Mouse (Mus musculus): ENCODE measurements around the gene Pgap2. TPM values are rescaled to one million over a fixed set of nuclear protein-coding genes. Genes with fewer than 3 reads are reported as not detected.

Pgap2 gene
- polyA plus RNA-seq, 1 experiment from 2014 or later, result 56.3 TPM

DNA sequence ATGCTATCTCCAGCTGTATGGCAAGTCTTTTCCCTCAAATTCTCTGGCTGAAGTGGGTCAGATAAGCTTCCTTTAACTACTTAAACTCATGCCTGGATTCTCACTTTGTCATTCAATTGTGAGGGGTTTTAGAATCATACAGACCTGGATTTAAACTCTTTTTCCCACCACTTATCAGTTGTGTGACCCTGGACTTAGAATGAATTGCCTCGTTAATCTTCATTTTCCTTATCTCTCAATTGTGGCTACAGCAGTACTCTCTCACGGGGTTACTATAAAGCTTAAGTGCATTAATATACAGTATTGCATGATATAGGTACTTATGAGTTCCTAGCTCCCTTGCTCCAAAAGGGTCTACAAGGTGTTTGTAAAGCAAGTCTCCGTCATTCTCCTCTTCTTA is 32.9 kb downstream of the Pgap2 start:
- ATAC-seq (ENCODE audit: extremely low read depth, insufficient number of reproducible peaks, low FRiP score, low TSS enrichment), result no peak
- 46% methylated on average over 3 of the region's 3 CpGs for WGBS
- Histone ChIP-seq H3K36me3 (peaks cover 47% of the 10 kb centered on the region), H3K9me3 (no peaks in the 10 kb centered on the region), H3K4me3 (no peak overlapping the region), H3K27me3 (replicated peaks) (no peaks in the 10 kb centered on the region), H3K4me1 (peaks cover 62% of the 10 kb centered on the region), H3K27ac (replicated peaks) (no peak overlapping the region), H3K9ac (no peak overlapping the region), H3K4me2 (no peak overlapping the region)

DNA sequence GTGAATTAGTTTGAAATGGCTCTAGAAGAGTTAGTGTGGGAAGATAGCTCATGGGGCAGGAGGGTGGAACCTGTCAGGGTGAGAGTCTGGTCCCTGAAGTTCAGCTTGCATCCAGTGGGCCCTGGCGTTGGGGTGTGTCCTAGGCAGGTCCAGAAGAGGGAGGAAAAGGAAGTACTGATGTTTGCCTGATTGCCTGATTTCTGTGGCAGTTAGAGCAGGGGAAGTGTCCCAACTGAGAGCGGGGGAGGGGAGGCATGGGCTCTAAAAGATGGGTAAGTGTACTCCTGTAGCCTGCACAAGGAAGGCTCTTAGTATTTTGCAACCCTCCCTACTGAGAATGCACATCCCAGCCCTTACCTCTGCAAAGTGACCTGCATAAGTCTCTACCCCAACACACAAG is 33.9 kb downstream of the Pgap2 start:
- H3K27ac ChIP-seq (replicated peaks), result no peak overlapping the region
- no peaks in the 10 kb centered on the region for H3K9me3 ChIP-seq
- no peaks in the 10 kb centered on the region for H3K27me3 ChIP-seq (replicated peaks)
- no peak for ATAC-seq (ENCODE audit: extremely low read depth, insufficient number of reproducible peaks, low FRiP score, low TSS enrichment)
- no peak overlapping the region for H3K4me3 ChIP-seq
- H3K36me3 ChIP-seq, result peaks cover 37% of the 10 kb centered on the region
- peaks cover 71% of the 10 kb centered on the region for H3K4me1 ChIP-seq
- no peak overlapping the region for H3K4me2 ChIP-seq
- no peak overlapping the region for H3K9ac ChIP-seq
- 75% methylated on average over 2 of the region's 2 CpGs for WGBS

DNA sequence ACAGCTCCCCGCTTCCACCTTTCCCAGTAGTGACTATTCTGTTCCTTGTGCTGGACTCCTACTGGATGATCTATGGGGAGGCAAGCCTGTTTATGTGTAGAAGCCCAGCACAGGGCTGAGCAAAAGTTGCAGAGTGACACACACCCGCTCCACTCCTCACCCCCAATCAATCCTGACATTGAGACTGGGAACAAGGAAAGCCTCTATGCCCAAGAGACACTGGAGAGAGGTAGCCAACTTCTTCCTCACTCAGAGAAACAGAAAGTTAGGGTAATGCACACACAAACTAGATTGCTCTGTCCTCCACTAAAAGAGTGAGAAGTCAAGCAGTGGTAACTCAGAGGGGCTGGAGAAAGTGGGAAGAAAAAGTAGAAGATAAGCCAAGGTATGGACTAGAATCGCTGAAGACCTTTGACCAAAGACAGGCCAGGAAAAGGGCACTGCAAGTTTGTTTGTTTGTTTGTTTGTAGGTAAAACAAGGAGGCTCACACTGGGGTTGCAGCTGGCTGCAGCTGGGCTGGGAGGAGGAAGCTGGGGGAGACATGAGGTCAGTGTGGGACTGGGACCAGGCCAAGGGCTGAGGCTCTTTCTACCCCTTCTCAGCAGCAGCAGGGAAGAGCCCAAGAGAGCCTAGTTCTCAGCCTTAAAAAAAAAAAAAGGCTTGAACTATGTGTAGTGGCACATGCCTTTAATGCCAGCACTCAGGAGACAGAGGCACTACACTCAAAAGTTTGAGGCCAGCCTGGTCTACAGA is 35.0 kb downstream of the Pgap2 start:
- 81% methylated on average over 3 of the region's 3 CpGs for WGBS

DNA sequence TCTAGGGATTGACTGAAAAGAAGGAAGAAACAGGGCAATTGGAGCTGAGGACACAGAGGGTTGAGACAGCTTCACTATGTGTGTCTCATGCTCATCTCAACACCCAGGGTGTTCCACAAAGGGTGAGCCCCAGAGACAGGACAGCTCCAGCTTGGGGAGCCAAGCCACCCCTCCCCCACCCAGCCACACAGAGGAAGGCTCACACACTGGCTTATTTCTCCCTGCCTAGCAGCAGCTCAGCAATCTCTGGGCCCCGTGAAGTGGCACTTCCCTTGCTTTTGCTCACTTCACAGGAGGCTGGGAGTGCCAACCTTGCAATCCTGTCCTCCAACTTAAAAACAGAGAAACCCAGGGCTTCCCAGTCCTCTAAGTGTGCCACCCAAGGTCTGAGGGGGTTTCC is 35.8 kb downstream of the Pgap2 start:
- Histone ChIP-seq H3K4me2 (peak overlapping the region; percentile 78), H3K27me3 (replicated peaks) (no peaks in the 10 kb centered on the region), H3K27ac (replicated peaks) (peak overlapping the region; percentile 44), H3K9me3 (no peaks in the 10 kb centered on the region), H3K4me3 (peak overlapping the region; percentile 10; the same call in 1 of the 2 replicates), H3K9ac (peak overlapping the region; percentile 95), H3K36me3 (peaks cover 18% of the 10 kb centered on the region), H3K4me1 (peaks cover 76% of the 10 kb centered on the region)
- ATAC-seq (ENCODE audit: extremely low read depth, insufficient number of reproducible peaks, low FRiP score, low TSS enrichment), result no peak
- 0% methylated on average over 1 of the region's 1 CpGs for WGBS

More for the DNA sequence above, 35.0 kb downstream of the Pgap2 start:
- Histone ChIP-seq H3K4me1 (peaks cover 76% of the 10 kb centered on the region), H3K4me3 (no peak overlapping the region), H3K36me3 (peaks cover 26% of the 10 kb centered on the region), H3K9me3 (no peaks in the 10 kb centered on the region), H3K27ac (replicated peaks) (peak overlapping the region; percentile 44; the same call in 1 of the 2 replicates), H3K4me2 (peak overlapping the region; percentile 11; the same call in 1 of the 2 replicates), H3K9ac (peak overlapping the region; percentile 12; the same call in 1 of the 2 replicates), H3K27me3 (replicated peaks) (no peaks in the 10 kb centered on the region)
- ATAC-seq (ENCODE audit: extremely low read depth, insufficient number of reproducible peaks, low FRiP score, low TSS enrichment), result no peak

DNA sequence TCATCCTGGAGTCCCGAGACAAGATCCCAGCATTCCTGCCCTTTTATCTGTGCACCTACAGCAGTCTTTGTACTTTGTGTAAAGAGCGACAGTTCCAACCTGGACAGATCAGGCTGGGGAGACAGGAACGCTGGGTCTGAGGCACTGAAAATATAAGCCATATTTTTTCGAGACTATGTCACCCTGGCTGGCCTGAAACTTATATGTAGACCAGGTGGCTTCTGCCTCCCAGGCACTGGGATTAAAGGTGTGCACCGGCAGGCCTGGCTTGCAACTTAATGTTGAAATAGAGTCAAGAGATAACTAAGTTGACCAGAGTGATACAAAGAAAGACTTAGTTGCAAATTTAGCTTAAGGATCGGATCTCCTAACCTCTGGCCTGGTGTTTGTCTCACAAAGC is 36.3 kb downstream of the Pgap2 start:
- H3K27ac ChIP-seq (replicated peaks), result peak overlapping the region; percentile 44
- H3K4me2 ChIP-seq, result peak overlapping the region; percentile 78
- peak overlapping the region; percentile 10; the same call in 1 of the 2 replicates for H3K4me3 ChIP-seq
- no peak for ATAC-seq (ENCODE audit: extremely low read depth, insufficient number of reproducible peaks, low FRiP score, low TSS enrichment)
- H3K27me3 ChIP-seq (replicated peaks), result no peaks in the 10 kb centered on the region
- peaks cover 13% of the 10 kb centered on the region for H3K36me3 ChIP-seq
- 54% methylated on average over 6 of the region's 6 CpGs for WGBS
- peak overlapping the region; percentile 95 for H3K9ac ChIP-seq
- H3K4me1 ChIP-seq, result peaks cover 81% of the 10 kb centered on the region
- no peaks in the 10 kb centered on the region for H3K9me3 ChIP-seq

DNA sequence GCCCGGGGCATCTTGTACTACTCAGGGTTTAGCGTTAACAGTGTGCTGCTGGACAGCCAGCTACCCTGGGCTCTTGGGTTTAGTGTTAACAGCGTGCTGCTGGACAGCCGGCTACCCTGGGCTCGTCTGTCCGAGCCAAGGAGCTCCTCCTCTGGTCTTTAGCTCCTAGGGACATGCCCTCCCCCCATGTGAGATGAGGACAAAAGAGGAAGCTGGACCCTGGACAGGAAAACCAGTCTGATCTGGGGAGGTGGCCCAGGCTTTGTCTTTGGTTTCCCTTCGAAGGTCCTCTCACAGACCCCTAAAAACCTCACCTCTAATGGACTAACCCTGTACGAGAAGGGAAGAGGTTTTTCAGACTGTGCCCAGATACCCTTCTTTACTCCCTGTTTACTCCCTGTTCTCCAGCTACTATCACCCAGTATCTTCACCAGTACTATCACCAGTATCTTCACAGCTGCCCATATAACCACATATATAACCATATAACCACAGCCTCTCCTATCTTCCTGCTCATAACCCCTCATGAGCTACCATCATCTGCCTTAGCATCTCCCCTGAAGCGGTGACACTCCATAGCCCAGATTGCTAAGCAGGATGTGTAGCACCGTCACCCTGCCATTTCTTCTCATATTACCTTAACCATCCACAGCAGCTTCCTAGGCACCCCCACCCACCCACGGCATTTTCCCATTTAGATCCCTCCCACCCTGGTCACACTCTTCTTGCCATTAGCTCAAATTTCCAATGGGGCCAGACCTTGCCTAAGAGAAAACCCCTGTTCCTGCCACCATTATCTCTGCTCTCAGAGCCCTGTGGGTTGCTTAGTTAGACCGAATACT is 37.2 kb downstream of the Pgap2 start:
- H3K4me3 ChIP-seq, result peak overlapping the region; percentile 91
- H3K4me1 ChIP-seq, result peaks cover 79% of the 10 kb centered on the region
- 0 out of 2 replicates have a peak overlapping the region, but pooled peaks have one; percentile 44 for H3K27ac ChIP-seq (replicated peaks)
- H3K36me3 ChIP-seq, result peaks cover 4% of the 10 kb centered on the region
- no peaks in the 10 kb centered on the region for H3K9me3 ChIP-seq
- no peak for ATAC-seq (ENCODE audit: extremely low read depth, insufficient number of reproducible peaks, low FRiP score, low TSS enrichment)
- H3K27me3 ChIP-seq (replicated peaks), result no peaks in the 10 kb centered on the region
- peak overlapping the region; percentile 78 for H3K4me2 ChIP-seq
- peak overlapping the region; percentile 95 for H3K9ac ChIP-seq
- WGBS, result 51% methylated on average over 12 of the region's 12 CpGs

DNA sequence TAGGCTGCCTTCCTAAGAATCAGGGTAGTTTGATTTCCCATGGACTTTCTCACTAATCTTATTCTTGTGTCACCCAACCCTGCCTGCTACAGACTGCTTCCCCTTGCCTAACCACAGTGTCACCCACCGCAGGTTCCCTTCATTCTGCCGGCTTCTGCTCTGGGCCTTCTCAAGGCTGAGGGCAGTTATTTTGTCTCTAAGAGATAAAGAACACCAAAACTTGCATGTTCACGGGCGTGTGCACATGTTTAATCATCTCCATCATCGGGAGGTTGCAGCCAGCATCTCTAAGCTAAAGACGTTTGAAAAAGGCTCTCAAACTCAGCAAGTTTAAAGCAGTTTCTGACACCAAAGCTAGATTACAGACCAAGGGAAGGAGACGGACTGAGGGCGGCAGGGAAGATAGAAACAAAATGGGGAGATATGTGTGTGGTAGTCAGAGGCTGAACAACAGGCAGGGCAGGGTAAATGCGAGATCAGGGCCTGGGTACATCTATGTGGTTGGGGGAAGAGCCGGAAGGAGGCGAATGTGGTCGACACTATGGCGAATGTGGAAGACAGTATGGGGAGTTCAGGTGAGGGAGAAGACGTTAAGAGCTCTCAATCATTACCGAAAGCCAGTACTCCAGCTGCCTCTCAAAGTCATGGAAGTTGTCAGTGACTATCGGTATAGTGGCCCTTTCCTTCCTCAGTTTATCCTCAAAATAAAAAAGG is 38.8 kb downstream of the Pgap2 start:
- Histone ChIP-seq H3K36me3 (0 out of 2 replicates have a peak, but pooled peaks cover 4% of the 10 kb centered on the region), H3K4me3 (peak overlapping the region; percentile 91), H3K4me1 (peaks cover 62% of the 10 kb centered on the region), H3K4me2 (peak overlapping the region; percentile 78), H3K9me3 (no peaks in the 10 kb centered on the region), H3K9ac (peak overlapping the region; percentile 95), H3K27ac (replicated peaks) (peak overlapping the region; percentile 96), H3K27me3 (replicated peaks) (no peaks in the 10 kb centered on the region)
- 14% methylated on average over 16 of the region's 16 CpGs for WGBS
- no peak for ATAC-seq (ENCODE audit: extremely low read depth, insufficient number of reproducible peaks, low FRiP score, low TSS enrichment)

DNA sequence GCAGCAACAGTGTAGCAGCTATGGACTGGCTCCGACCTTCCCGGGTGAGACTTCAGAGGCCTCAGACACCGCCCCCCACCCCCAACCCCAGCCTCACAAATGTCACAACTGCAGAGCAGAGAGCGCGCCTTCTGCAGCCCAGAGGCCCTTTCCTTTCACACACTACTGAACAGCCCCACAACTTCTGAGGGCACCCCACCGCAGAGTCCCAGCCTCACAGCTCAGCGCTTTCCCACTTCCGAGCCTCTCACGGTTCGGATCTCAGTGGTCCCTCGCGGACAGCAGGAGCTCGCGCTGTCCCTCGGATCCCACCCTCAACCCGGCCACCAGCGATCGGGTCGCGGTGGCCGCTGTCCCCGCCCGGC is 39.5 kb downstream of the Pgap2 start:
- no peaks in the 10 kb centered on the region for H3K27me3 ChIP-seq (replicated peaks)
- H3K4me1 ChIP-seq, result peaks cover 56% of the 10 kb centered on the region

DNA sequence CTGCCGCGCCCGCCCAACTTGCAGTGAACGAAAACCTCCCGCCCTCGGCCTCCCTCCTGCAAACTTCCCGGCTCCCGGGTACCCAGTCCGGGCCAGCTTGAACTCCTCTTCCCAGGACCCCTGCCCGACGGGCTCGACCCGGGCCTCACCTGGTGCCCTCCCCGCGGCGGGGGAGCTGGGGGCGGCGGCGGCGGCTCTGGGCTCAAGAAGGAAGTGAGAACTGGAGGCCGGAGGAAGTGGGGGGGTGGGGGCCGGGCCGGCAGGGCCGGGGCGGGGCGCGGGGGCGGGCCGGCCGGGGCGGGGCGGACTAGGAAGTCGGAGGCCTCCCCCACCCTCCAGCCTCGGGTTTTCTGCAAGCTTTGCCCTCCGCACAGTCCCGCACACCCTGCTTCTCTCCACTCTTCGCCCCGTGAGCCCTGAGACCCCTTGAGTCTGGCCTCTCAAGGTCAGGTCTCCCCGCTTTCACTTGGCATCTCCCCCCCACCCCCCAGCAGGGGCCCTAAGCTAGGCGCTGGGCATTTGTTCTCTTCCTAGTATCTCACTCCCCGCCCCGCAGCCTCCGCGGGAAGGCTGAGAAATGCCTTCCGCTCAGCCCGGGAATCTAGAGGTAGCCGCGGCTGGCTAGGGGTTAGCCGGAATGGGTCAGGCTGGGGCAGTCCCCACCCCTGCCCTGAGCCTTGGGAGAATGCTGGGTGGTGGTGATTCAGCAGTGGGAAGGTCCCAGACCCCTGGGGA is 40.1 kb downstream of the Pgap2 start:
- H3K4me1 ChIP-seq, result peaks cover 50% of the 10 kb centered on the region
- peak; percentile 75 for ATAC-seq (ENCODE audit: extremely low read depth, insufficient number of reproducible peaks, low FRiP score, low TSS enrichment)
- no peaks in the 10 kb centered on the region for H3K27me3 ChIP-seq (replicated peaks)
- H3K36me3 ChIP-seq, result no peaks in the 10 kb centered on the region
- peak overlapping the region; percentile 95 for H3K9ac ChIP-seq
- H3K4me2 ChIP-seq, result peak overlapping the region; percentile 78
- WGBS, result under 1% methylated on average over 36 of the region's 49 CpGs
- H3K27ac ChIP-seq (replicated peaks), result peak overlapping the region; percentile 96
- peak overlapping the region; percentile 91 for H3K4me3 ChIP-seq
- H3K9me3 ChIP-seq, result no peaks in the 10 kb centered on the region

More for the DNA sequence above, 39.5 kb downstream of the Pgap2 start:
- Histone ChIP-seq H3K27ac (replicated peaks) (peak overlapping the region; percentile 96), H3K4me2 (peak overlapping the region; percentile 78), H3K4me3 (peak overlapping the region; percentile 91), H3K9me3 (no peaks in the 10 kb centered on the region), H3K9ac (peak overlapping the region; percentile 95), H3K36me3 (no peaks in the 10 kb centered on the region)
- under 1% methylated on average over 23 of the region's 23 CpGs for WGBS
- ATAC-seq (ENCODE audit: extremely low read depth, insufficient number of reproducible peaks, low FRiP score, low TSS enrichment), result peak; percentile 17

DNA sequence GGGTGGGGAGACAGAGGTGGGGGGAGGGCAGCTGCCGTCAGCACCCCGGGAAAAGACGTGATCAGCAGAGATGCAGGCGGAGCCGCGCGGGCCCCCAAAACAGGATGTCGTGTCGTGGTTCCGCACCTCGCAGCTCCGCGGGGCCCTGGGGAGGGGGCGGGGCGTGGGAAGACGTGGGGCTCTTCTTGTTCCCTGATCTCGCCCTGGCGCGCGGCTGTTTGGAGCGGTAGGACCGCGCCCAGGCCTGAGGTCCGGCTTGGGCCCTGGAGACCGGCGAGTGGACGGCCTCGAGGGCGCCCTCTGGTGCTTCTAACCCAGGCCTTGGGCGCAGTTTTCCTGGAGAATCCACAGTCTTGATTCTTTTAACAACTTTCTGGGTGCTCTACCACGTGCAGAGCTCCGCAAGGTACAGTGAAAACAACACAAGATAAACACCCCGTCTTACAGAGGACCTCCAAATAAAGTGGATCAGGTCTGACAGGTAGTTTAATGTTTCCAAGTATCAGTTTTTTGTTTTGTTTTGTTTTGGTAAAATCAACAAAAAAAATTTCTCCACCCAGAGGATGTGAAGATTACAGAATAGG is 40.7 kb downstream of the Pgap2 start:
- peak; percentile 79 for ATAC-seq (ENCODE audit: extremely low read depth, insufficient number of reproducible peaks, low FRiP score, low TSS enrichment)
- WGBS, result 1% methylated on average over 33 of the region's 33 CpGs
- peak overlapping the region; percentile 95 for H3K9ac ChIP-seq

More for the DNA sequence above, 40.7 kb downstream of the Pgap2 start:
- H3K4me3 ChIP-seq, result peak overlapping the region; percentile 91
- peak overlapping the region; percentile 78 for H3K4me2 ChIP-seq
- H3K4me1 ChIP-seq, result peaks cover 43% of the 10 kb centered on the region
- no peaks in the 10 kb centered on the region for H3K36me3 ChIP-seq
- H3K27me3 ChIP-seq (replicated peaks), result no peaks in the 10 kb centered on the region
- H3K9me3 ChIP-seq, result no peaks in the 10 kb centered on the region
- peak overlapping the region; percentile 96 for H3K27ac ChIP-seq (replicated peaks)

Measured in heart, embryonic 13.5 days (tissue).